Mouse (Mus musculus) bone marrow macrophage, adult 2 months (primary cell): ENCODE results near the gene Tab1.

Experiments
- CTCF ChIP-seq: IDR thresholded peaks from 2 replicates; pipeline ENCODE4 v1.5.1; 2012; ENCODE audit warnings: low read depth, mild to moderate bottlenecking, low read length, moderate library complexity
- POLR2A ChIP-seq: IDR thresholded peaks from 2 replicates; pipeline ENCODE4 v1.6.1; 2012; ENCODE audit warnings: mild to moderate bottlenecking, low read depth, low read length, borderline replicate concordance

DNA sequence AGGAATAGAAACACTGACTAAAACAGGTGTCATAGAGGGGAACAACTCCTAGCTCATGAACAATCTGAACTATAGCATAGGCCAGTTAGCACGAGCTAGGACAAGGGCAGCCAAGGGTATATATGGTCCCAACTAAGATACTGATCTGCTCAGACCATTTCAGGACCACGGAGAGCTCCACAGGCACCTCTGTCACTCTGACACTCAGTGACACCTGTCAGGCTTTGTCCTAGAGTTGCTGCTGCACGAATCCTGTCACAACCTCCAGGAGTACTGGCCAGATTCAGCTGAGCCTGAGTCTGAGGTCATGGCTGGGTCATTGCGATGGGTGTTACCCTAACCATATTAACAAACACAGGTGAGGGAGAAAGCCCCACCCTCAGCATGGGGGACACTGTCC, 70.5 kb downstream of the Tab1 start:
- TF ChIP-seq POLR2A (no peak), CTCF (no peak)
